Mouse (Mus musculus) inflammation-experienced regulatory T-cells, adult 6 months (primary cell): ENCODE results near the gene Pknox1. TPM values are rescaled to one million over a fixed set of nuclear protein-coding genes. Genes with fewer than 3 reads are reported as not detected.

Experiments
- ATAC-seq: one replicate; pipeline ENCODE4 v1.8.0; 2017
- polyA plus RNA-seq, 3 experiments: library from polyadenylated mRNA; unstranded; fragments of 100-300 nt; shearing (Covaris generic); gene quantifications; one replicate each; pipeline ENCODE4 v1.2.1; 2017

Pknox1 gene
- polyA plus RNA-seq, 3 experiments from 2014 or later = 42.0 to 53.1 (median 44.8) TPM

DNA sequence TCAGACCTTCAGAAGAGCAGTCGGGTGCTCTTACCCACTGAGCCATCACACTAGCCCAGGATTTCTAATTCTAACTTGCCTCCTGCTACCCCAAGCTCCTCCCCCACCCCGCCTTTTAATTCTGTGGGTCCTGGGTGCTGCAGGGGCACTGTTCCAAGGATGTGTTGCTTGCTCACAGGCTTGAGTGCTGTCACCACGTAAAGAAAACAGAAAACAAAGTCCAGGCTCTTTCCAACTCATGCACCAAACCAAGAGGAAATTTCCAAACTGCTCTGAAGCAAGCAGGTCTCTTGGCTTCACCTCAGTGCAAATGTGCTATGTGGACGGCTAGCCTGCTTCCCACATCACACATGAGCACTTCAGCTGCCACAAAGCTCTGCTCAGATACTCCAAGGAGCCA lies 90.8 kb downstream of the Pknox1 start:
- ATAC-seq = no peak

DNA sequence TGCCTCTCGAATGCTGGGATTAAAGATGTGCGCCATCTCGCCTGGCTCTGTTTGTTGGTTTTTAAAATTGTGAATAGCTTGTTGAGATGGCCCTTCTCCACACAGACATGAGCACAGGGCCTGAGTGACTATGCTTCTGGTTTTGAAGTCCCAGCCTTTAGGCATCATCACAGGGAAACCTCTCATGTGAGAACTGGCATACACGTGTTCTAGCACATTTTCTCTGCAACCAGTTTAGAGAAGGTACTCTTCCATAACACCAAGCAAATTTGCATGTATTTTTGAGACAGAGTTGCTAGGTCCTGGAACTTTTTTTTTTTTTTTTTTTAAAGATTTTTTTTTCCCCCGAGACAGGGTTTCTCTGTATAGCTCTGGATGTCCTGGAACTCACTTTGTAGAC lies 92.1 kb downstream of the Pknox1 start:
- no peak for ATAC-seq

Other genes starting within 250 kb of the Pknox1 start
- not detected for gene Pde9a, start 178.5 kb upstream of the Pknox1 start, polyA plus RNA-seq
- 10 to 100 TPM; 11.4 to 17.7 (median 17.7) TPM for gene Wdr4, start 44.8 kb upstream of the Pknox1 start, polyA plus RNA-seq
- 100 to 1,000 TPM; 229 to 248 (median 246) TPM for gene Ndufv3, start 44.6 kb upstream of the Pknox1 start, polyA plus RNA-seq
- under 1 TPM in 2 of 3 experiments, not detected in 1; 0.08 to 0.13 TPM for gene Cbs, start 72.5 kb downstream of the Pknox1 start, polyA plus RNA-seq
- gene U2af1, start 94.2 kb downstream of the Pknox1 start, polyA plus RNA-seq = 100 to 1,000 TPM in 1 of 3 experiments, 10 to 100 TPM in 2; 53.0 to 103 (median 62.4) TPM
- not detected for gene Cryaa, start 113.1 kb downstream of the Pknox1 start, polyA plus RNA-seq